Mouse (Mus musculus) lung, embryonic 16.5 days (tissue): ENCODE measurements at regions not wholly inside any gene's neighbourhood (a gene's known extent, or its start where the extent isn't known, plus 50 kb on each side); places are given as distances from the start of the nearest gene placed in this dataset.

Experiments
- ATAC-seq: fragments of 200-750 bp; cut with Nextera tagmentation; 2 replicates; pipeline ENCODE4 v1.8.0; 2017; ENCODE audit warnings: low read depth, mild to moderate bottlenecking, moderate library complexity
- H3K27ac ChIP-seq: fragments of 300-500 bp; sonication (generic); 2 replicates; pipeline ENCODE4 v1.5.1; 2014; ENCODE audit warnings: mild to moderate bottlenecking, control low read depth, low read length
- H3K27me3 ChIP-seq: fragments of 300-500 bp; sonication (generic); 2 replicates; pipeline ENCODE4 v1.6.1; 2014; ENCODE audit warnings: low read depth, low read length, mixed read lengths; ENCODE audit not compliant: control insufficient read depth, insufficient read depth
- H3K36me3 ChIP-seq: fragments of 300-500 bp; sonication (generic); 2 replicates; pipeline ENCODE4 v1.6.1; 2014; ENCODE audit warnings: low read length; ENCODE audit not compliant: control insufficient read depth, insufficient read depth
- H3K4me1 ChIP-seq: fragments of 300-500 bp; sonication (generic); replicated peaks from 2 replicates; pipeline ENCODE4 v1.6.1; 2014; ENCODE audit warnings: low read length, mixed read lengths; ENCODE audit not compliant: control insufficient read depth, insufficient read depth
- H3K4me2 ChIP-seq: fragments of 300-500 bp; sonication (generic); 2 replicates; pipeline ENCODE4 v1.6.1; 2014; ENCODE audit warnings: low read depth, low read length, control low read depth
- H3K4me3 ChIP-seq: fragments of 300-500 bp; sonication (generic); 2 replicates; pipeline ENCODE4 v1.5.1; 2014; ENCODE audit warnings: mild to moderate bottlenecking, low read length, control low read depth
- H3K9ac ChIP-seq: fragments of 300-500 bp; sonication (generic); 2 replicates; pipeline ENCODE4 v1.6.1; 2014; ENCODE audit warnings: low read length, control low read depth
- H3K9me3 ChIP-seq: fragments of 300-500 bp; sonication (generic); 2 replicates; pipeline ENCODE4 v1.6.1; 2016; ENCODE audit warnings: low read length; ENCODE audit not compliant: control insufficient read depth
- WGBS: fragments of 180-500 bp; shearing (Covaris S2); extraction: QIAGEN DNeasy Blood & Tissue Kit; methylation state at CpG from one replicate; pipeline ENCODE4 v1.1.7; 2014; 5-methylcytosine and 5-hydroxymethylcytosine counted together

GRCm38 (mm10) chr13:99610498-99610897 is 94.2 kb upstream of the Map1b start:
- H3K27ac ChIP-seq: peak overlapping the region; percentile 25; the same call in 1 of the 2 replicates
- H3K4me3 ChIP-seq: no peak overlapping the region
- WGBS: 45% methylated on average over 5 of the region's 5 CpGs
- no peaks in the 10 kb centered on the region for H3K9me3 ChIP-seq
- H3K4me2 ChIP-seq: no peak overlapping the region
- peak; percentile 65 for ATAC-seq
- no peaks in the 10 kb centered on the region for H3K27me3 ChIP-seq
- no peaks in the 10 kb centered on the region for H3K36me3 ChIP-seq
- no peak overlapping the region for H3K9ac ChIP-seq
- 0 out of 2 replicates have a peak, but pooled peaks cover 6% of the 10 kb centered on the region for H3K4me1 ChIP-seq

- Histone ChIP-seq H3K27ac (no peak overlapping the region), H3K4me2 (no peak overlapping the region), H3K9me3 (no peaks in the 10 kb centered on the region), H3K9ac (no peak overlapping the region), H3K4me1 (0 out of 2 replicates have a peak, but pooled peaks cover 6% of the 10 kb centered on the region), H3K36me3 (no peaks in the 10 kb centered on the region), H3K27me3 (no peaks in the 10 kb centered on the region), H3K4me3 (no peak overlapping the region)
- no peak for ATAC-seq
- 64% methylated on average over 9 of the region's 9 CpGs for WGBS
Observed at GRCm38 (mm10) chr13:99609151-99610146, 93.1 kb upstream of the Map1b start.

- Histone ChIP-seq H3K9me3 (no peaks in the 10 kb centered on the region), H3K27me3 (no peaks in the 10 kb centered on the region), H3K27ac (no peak overlapping the region), H3K9ac (no peak overlapping the region), H3K4me1 (0 out of 2 replicates have a peak, but pooled peaks cover 6% of the 10 kb centered on the region), H3K4me3 (no peak overlapping the region), H3K36me3 (no peaks in the 10 kb centered on the region), H3K4me2 (no peak overlapping the region)
- 30% methylated on average over 5 of the region's 5 CpGs for WGBS
- no peak for ATAC-seq
Observed at GRCm38 (mm10) chr13:99608591-99608990, 92.3 kb upstream of the Map1b start.

GRCm38 (mm10) chr13:99607208-99607607 is 90.9 kb upstream of the Map1b start:
- Histone ChIP-seq H3K9me3 (no peaks in the 10 kb centered on the region), H3K9ac (no peak overlapping the region), H3K36me3 (no peaks in the 10 kb centered on the region), H3K4me2 (no peak overlapping the region), H3K27me3 (no peaks in the 10 kb centered on the region), H3K27ac (no peak overlapping the region), H3K4me3 (no peak overlapping the region), H3K4me1 (0 out of 2 replicates have a peak, but pooled peaks cover 6% of the 10 kb centered on the region)
- 63% methylated on average over 6 of the region's 6 CpGs for WGBS
- no peak for ATAC-seq

- Histone ChIP-seq H3K27me3 (no peaks in the 10 kb centered on the region), H3K36me3 (no peaks in the 10 kb centered on the region), H3K4me2 (no peak overlapping the region), H3K27ac (no peak overlapping the region), H3K9ac (no peak overlapping the region), H3K4me1 (0 out of 2 replicates have a peak, but pooled peaks cover 6% of the 10 kb centered on the region), H3K4me3 (no peak overlapping the region), H3K9me3 (no peaks in the 10 kb centered on the region)
- no peak for ATAC-seq
- 38% methylated on average over 1 of the region's 1 CpGs for WGBS
Observed at GRCm38 (mm10) chr13:99606606-99606990, 90.3 kb upstream of the Map1b start.

GRCm38 (mm10) chr13:99605866-99606605 is 89.7 kb upstream of the Map1b start:
- H3K4me1 ChIP-seq: 0 out of 2 replicates have a peak, but pooled peaks cover 6% of the 10 kb centered on the region
- H3K36me3 ChIP-seq: no peaks in the 10 kb centered on the region
- no peaks in the 10 kb centered on the region for H3K27me3 ChIP-seq
- no peak for ATAC-seq
- WGBS: 40% methylated on average over 2 of the region's 2 CpGs
- H3K9me3 ChIP-seq: no peaks in the 10 kb centered on the region
- H3K9ac ChIP-seq: no peak overlapping the region
- H3K4me2 ChIP-seq: no peak overlapping the region
- H3K27ac ChIP-seq: no peak overlapping the region
- H3K4me3 ChIP-seq: no peak overlapping the region

GRCm38 (mm10) chr13:99597891-99598290 is 81.6 kb upstream of the Map1b start:
- no peak overlapping the region for H3K4me2 ChIP-seq
- no peaks in the 10 kb centered on the region for H3K4me1 ChIP-seq
- WGBS: 62% methylated on average over 2 of the region's 2 CpGs
- no peaks in the 10 kb centered on the region; the same call in 1 of the 2 replicates for H3K27me3 ChIP-seq
- no peak overlapping the region for H3K27ac ChIP-seq
- no peak overlapping the region for H3K9ac ChIP-seq
- no peak for ATAC-seq
- H3K36me3 ChIP-seq: no peaks in the 10 kb centered on the region
- H3K4me3 ChIP-seq: no peak overlapping the region
- H3K9me3 ChIP-seq: no peaks in the 10 kb centered on the region

GRCm38 (mm10) chr13:99593846-99594813 is 77.8 kb upstream of the Map1b start:
- H3K4me3 ChIP-seq: no peak overlapping the region
- ATAC-seq: no peak
- H3K9me3 ChIP-seq: no peaks in the 10 kb centered on the region
- no peaks in the 10 kb centered on the region for H3K4me1 ChIP-seq
- no peak overlapping the region for H3K4me2 ChIP-seq
- H3K27ac ChIP-seq: no peak overlapping the region
- no peak overlapping the region for H3K9ac ChIP-seq
- no peaks in the 10 kb centered on the region for H3K36me3 ChIP-seq
- 46% methylated on average over 17 of the region's 17 CpGs for WGBS
- H3K27me3 ChIP-seq: no peaks in the 10 kb centered on the region; the same call in 1 of the 2 replicates
